Mouse (Mus musculus): ENCODE results near the gene Rab4a. TPM values are rescaled to one million over a fixed set of nuclear protein-coding genes. Genes with fewer than 3 reads are reported as not detected.

Gene Rab4a
- total RNA-seq, 2 experiments from 2014 or later: 45.5 to 46.8 TPM

DNA sequence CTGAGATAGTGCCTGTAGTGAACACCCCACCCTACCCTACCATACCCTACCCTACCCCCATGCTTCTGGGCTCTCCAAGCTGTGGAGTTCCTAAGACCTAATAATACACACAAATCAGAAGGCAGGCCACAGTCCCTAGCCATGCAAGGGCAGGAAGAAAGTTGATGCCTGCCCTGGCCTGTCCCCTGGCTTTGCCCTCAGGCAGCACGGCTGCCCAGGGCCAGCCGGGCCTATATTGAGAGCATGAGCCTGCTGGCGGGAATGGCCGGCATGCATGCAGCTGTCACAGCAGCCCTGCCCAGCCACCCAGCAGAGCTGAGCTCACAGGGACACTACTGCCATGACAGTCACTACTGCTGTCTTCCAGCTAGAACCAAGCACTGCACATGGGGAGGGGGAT lies 77.3 kb downstream of the Rab4a start:
- DNase-seq (ENCODE audit: low spot score in 2 of 2): no peak

Other genes with a start within 250 kb of the Rab4a start
- 10 to 100 TPM; 44.7 to 46.3 TPM for gene Rhou, start 152.1 kb upstream of the Rab4a start, total RNA-seq (2021)
- gene Ccsap, start 54.2 kb downstream of the Rab4a start, total RNA-seq (2021): 10 to 100 TPM; 57.1 to 62.6 TPM
- gene Acta1, start 88.8 kb downstream of the Rab4a start, total RNA-seq (2021): 1 to 10 TPM; 6.5 to 7.1 TPM
- gene Nup133, start 143.3 kb downstream of the Rab4a start, total RNA-seq (2021): 10 to 100 TPM; 22.2 to 23.8 TPM
- 10 to 100 TPM; 18.3 to 19.1 TPM for gene Abcb10, start 177.1 kb downstream of the Rab4a start, total RNA-seq (2021)
- 10 to 100 TPM; 19.5 to 21.3 TPM for gene Taf5l, start 215.4 kb downstream of the Rab4a start, total RNA-seq (2021)
- 10 to 100 TPM; 11.4 to 13.3 TPM for gene Urb2, start 215.5 kb downstream of the Rab4a start, total RNA-seq (2021)

All from layer of hippocampus, postnatal 14 days (tissue).